Mouse (Mus musculus) heart, adult 18-20 months (tissue): ENCODE data around the gene Srsx. TPM values are rescaled to one million over a fixed set of nuclear protein-coding genes. Genes with fewer than 3 reads are reported as not detected.
"Not testable (repeated sequence)": the region's sequence is repeated elsewhere in the genome, so short reads cannot be mapped to it uniquely, and the experiment has no call there.

Experiments
- DNase-seq, 2 experiments: peaks; one replicate each; pipeline ENCODE4 v3.0.0; 2021 to 2022; ENCODE audit warnings: mixed read lengths in 1 of 2
- long read RNA-seq, 2 experiments: library from polyadenylated mRNA; stranded (forward); transcript quantifications; one replicate each; pipeline ENCODE4 v2.0.0; 2021
- total RNA-seq, 2 experiments: library from RNA; stranded (reverse); gene quantifications; 2 replicates each; pipeline ENCODE4 v1.2.3; 2021

Gene Srsx
- not detected for total RNA-seq
- long read RNA-seq, experiment 1, result 0 reads
- long read RNA-seq, experiment 2, result 0 reads

DNA sequence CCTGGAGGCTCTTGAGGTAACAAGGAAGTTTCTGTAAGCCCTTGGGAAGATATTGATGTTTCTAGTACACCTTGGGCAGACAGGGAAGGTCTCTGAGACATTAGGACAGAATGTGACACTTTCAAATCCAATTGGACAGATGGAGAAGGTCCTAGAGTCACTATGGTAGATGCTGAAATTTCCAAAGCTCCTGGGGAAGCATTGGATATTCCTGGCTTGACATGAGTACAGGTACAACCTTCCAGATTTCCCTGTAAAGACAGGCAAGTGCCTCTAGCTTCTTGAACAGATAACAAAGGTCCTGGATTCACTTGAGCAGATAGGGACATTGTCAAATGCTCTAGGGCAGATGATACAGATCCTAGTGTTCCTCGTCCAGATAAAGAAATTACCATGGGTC is at the start of gene Srsx:
Gene Srsx, minus strand, starts transcription at position 101 of the 400 bp plus-strand sequence.
- DNase-seq, result not testable (repeated sequence)

DNA sequence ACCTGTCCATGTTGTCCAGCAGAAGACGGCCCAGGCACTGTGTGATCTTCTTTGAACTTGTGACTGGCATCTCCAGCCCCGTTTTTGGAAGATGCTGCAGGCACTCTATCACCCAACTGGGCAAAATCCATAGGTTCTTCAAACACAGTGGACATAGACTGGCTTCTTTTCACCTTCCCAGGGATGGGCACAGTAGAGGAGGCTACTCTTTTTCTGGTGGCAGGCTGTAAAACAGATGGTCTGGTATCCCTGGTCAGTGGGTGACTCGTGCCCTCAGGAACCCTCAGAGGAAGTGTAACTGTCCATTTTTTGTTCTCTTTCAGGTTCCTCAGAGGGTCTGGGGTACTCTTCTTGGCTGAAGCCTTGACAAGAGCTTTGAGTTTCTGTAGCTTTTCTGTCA is 24.5 kb upstream of the Srsx start, which contains the start of gene Gm17577:
Gene Gm17577, minus strand, starts transcription at position 101 of the 400 bp plus-strand sequence.
- not testable (repeated sequence) for DNase-seq

Other genes with a start within 250 kb of the Srsx start
- gene Gm17521, start 192.8 kb downstream of the Srsx start, total RNA-seq, result not detected
- 1 to 10 TPM; 1.5 to 4.3 TPM for gene Cldn34c1, start 119.0 kb downstream of the Srsx start, total RNA-seq
- not detected for gene Gm17577, start 24.4 kb upstream of the Srsx start, total RNA-seq